Mouse (Mus musculus): ENCODE results near the gene Ccdc51. TPM values are rescaled to one million over a fixed set of nuclear protein-coding genes. Genes with fewer than 3 reads are reported as not detected.
"Not testable (repeated sequence)": the region's sequence is repeated elsewhere in the genome, so short reads cannot be mapped to it uniquely, and the experiment has no call there.

The Ccdc51 gene
- polyA plus RNA-seq, 1 experiment from 2014 or later, result 13.4 TPM

- Histone ChIP-seq H3K4me1 (ENCODE audit: control insufficient read depth, insufficient read depth, low read length) (no peaks in the 10 kb centered on the region), H3K9me3 (ENCODE audit: control insufficient read depth, low read length) (no peaks in the 10 kb centered on the region), H3K4me2 (ENCODE audit: low read depth) (no peak overlapping the region), H3K4me3 (ENCODE audit: low read depth, low read length) (no peak overlapping the region), H3K27ac (ENCODE audit: low read depth, low read length) (no peak overlapping the region), H3K27me3 (ENCODE audit: control insufficient read depth, insufficient read depth, low read length) (no peaks in the 10 kb centered on the region), H3K36me3 (ENCODE audit: control insufficient read depth, insufficient read depth, low read length) (no peaks in the 10 kb centered on the region), H3K9ac (ENCODE audit: low read length) (no peak overlapping the region)
- DNase-seq (ENCODE audit: low spot score), result no peak
- WGBS, result 93% methylated on average over 4 of the region's 4 CpGs
- ATAC-seq (ENCODE audit: insufficient read depth, low FRiP score, low TSS enrichment), result no peak
Observed at GRCm38 (mm10) chr9:109127076-109127475, 44.8 kb downstream of the Ccdc51 start.

GRCm38 (mm10) chr9:109128211-109128610 lies 45.9 kb downstream of the Ccdc51 start:
- H3K4me1 ChIP-seq (ENCODE audit: control insufficient read depth, insufficient read depth, low read length), result no peaks in the 10 kb centered on the region
- H3K9me3 ChIP-seq (ENCODE audit: control insufficient read depth, low read length), result no peaks in the 10 kb centered on the region
- no peak for ATAC-seq (ENCODE audit: insufficient read depth, low FRiP score, low TSS enrichment)
- WGBS, result 55% methylated on average over 3 of the region's 3 CpGs
- H3K4me3 ChIP-seq (ENCODE audit: low read depth, low read length), result no peak overlapping the region
- H3K27me3 ChIP-seq (ENCODE audit: control insufficient read depth, insufficient read depth, low read length), result no peaks in the 10 kb centered on the region
- H3K27ac ChIP-seq (ENCODE audit: low read depth, low read length), result no peak overlapping the region
- no peaks in the 10 kb centered on the region for H3K36me3 ChIP-seq (ENCODE audit: control insufficient read depth, insufficient read depth, low read length)
- DNase-seq (ENCODE audit: low spot score), result no peak
- no peak overlapping the region for H3K9ac ChIP-seq (ENCODE audit: low read length)
- no peak overlapping the region for H3K4me2 ChIP-seq (ENCODE audit: low read depth)

- DNase-seq (ENCODE audit: low spot score) (no peak), ATAC-seq (ENCODE audit: insufficient read depth, low FRiP score, low TSS enrichment) (no peak)
- Histone ChIP-seq H3K9ac (ENCODE audit: low read length) (no peak overlapping the region), H3K4me2 (ENCODE audit: low read depth) (no peak overlapping the region), H3K27me3 (ENCODE audit: control insufficient read depth, insufficient read depth, low read length) (no peaks in the 10 kb centered on the region), H3K4me3 (ENCODE audit: low read depth, low read length) (no peak overlapping the region), H3K36me3 (ENCODE audit: control insufficient read depth, insufficient read depth, low read length) (no peaks in the 10 kb centered on the region), H3K4me1 (ENCODE audit: control insufficient read depth, insufficient read depth, low read length) (no peaks in the 10 kb centered on the region), H3K9me3 (ENCODE audit: control insufficient read depth, low read length) (no peaks in the 10 kb centered on the region), H3K27ac (ENCODE audit: low read depth, low read length) (no peak overlapping the region)
- 85% methylated on average over 5 of the region's 5 CpGs for WGBS
Observed at GRCm38 (mm10) chr9:109130076-109130475, 47.8 kb downstream of the Ccdc51 start.

- not testable (repeated sequence) for H3K4me2 ChIP-seq (ENCODE audit: low read depth); H3K4me1 ChIP-seq (ENCODE audit: control insufficient read depth, insufficient read depth, low read length); H3K9ac ChIP-seq (ENCODE audit: low read length); H3K9me3 ChIP-seq (ENCODE audit: control insufficient read depth, low read length); DNase-seq (ENCODE audit: low spot score); H3K27me3 ChIP-seq (ENCODE audit: control insufficient read depth, insufficient read depth, low read length); H3K4me3 ChIP-seq (ENCODE audit: low read depth, low read length); ATAC-seq (ENCODE audit: insufficient read depth, low FRiP score, low TSS enrichment); H3K36me3 ChIP-seq (ENCODE audit: control insufficient read depth, insufficient read depth, low read length); H3K27ac ChIP-seq (ENCODE audit: low read depth, low read length)
- WGBS, result 68% methylated on average over 4 of the region's 4 CpGs
Observed at GRCm38 (mm10) chr9:109140414-109140813, 58.1 kb downstream of the Ccdc51 start.

Other genes with a start within 250 kb of the Ccdc51 start
- gene Slc26a6, start 229.2 kb upstream of the Ccdc51 start, polyA plus RNA-seq (2014; fragmentation: Nextera tagmentation; extraction: Ambion mirVana), result 8.8 and 13.2 TPM in 2 replicates
- not detected in 2 replicates for gene Tmem89, start 167.9 kb upstream of the Ccdc51 start, polyA plus RNA-seq (2014; fragmentation: Nextera tagmentation; extraction: Ambion mirVana)
- gene Uqcrc1, start 145.9 kb upstream of the Ccdc51 start, polyA plus RNA-seq (2014; fragmentation: Nextera tagmentation; extraction: Ambion mirVana), result 439 and 457 TPM in 2 replicates
- gene Col7a1, start 128.9 kb upstream of the Ccdc51 start, polyA plus RNA-seq (2014; fragmentation: Nextera tagmentation; extraction: Ambion mirVana), result 0.69 and 1.2 TPM in 2 replicates
- gene Ucn2, start 96.5 kb upstream of the Ccdc51 start, polyA plus RNA-seq (2014; fragmentation: Nextera tagmentation; extraction: Ambion mirVana), result not detected in 2 replicates
- 14.4 and 14.6 TPM in 2 replicates for gene Pfkfb4, start 90.7 kb upstream of the Ccdc51 start, polyA plus RNA-seq (2014; fragmentation: Nextera tagmentation; extraction: Ambion mirVana)
- 30.9 and 34.7 TPM in 2 replicates for gene Shisa5, start 43.9 kb upstream of the Ccdc51 start, polyA plus RNA-seq (2014; fragmentation: Nextera tagmentation; extraction: Ambion mirVana)
- gene Trex1, start 22.8 kb upstream of the Ccdc51 start, polyA plus RNA-seq (2014; fragmentation: Nextera tagmentation; extraction: Ambion mirVana), result 6.9 and 7.8 TPM in 2 replicates
- gene Atrip, start 8.4 kb upstream of the Ccdc51 start, polyA plus RNA-seq (2014; fragmentation: Nextera tagmentation; extraction: Ambion mirVana), result 25.3 and 26.4 TPM in 2 replicates
- gene Tma7, start 94 bp downstream of the Ccdc51 start, polyA plus RNA-seq (2014; fragmentation: Nextera tagmentation; extraction: Ambion mirVana), result 719 and 756 TPM in 2 replicates
- gene Plxnb1, start 12.9 kb downstream of the Ccdc51 start, polyA plus RNA-seq (2014; fragmentation: Nextera tagmentation; extraction: Ambion mirVana), result 18.3 and 19.1 TPM in 2 replicates
- gene Fbxw21, start 79.5 kb downstream of the Ccdc51 start, polyA plus RNA-seq (2014; fragmentation: Nextera tagmentation; extraction: Ambion mirVana), result not detected in 2 replicates
- gene Fbxw13, start 113.5 kb downstream of the Ccdc51 start, polyA plus RNA-seq (2014; fragmentation: Nextera tagmentation; extraction: Ambion mirVana), result not detected in 2 replicates
- gene Fbxw20, start 152.3 kb downstream of the Ccdc51 start, polyA plus RNA-seq (2014; fragmentation: Nextera tagmentation; extraction: Ambion mirVana), result not detected in 2 replicates
- gene Fbxw14, start 205.2 kb downstream of the Ccdc51 start, polyA plus RNA-seq (2014; fragmentation: Nextera tagmentation; extraction: Ambion mirVana), result not detected in 2 replicates

Measured in neural tube, embryonic 11.5 days (tissue).